Mouse (Mus musculus): Measurements from ENCODE around the gene R3hdm2.

DNA sequence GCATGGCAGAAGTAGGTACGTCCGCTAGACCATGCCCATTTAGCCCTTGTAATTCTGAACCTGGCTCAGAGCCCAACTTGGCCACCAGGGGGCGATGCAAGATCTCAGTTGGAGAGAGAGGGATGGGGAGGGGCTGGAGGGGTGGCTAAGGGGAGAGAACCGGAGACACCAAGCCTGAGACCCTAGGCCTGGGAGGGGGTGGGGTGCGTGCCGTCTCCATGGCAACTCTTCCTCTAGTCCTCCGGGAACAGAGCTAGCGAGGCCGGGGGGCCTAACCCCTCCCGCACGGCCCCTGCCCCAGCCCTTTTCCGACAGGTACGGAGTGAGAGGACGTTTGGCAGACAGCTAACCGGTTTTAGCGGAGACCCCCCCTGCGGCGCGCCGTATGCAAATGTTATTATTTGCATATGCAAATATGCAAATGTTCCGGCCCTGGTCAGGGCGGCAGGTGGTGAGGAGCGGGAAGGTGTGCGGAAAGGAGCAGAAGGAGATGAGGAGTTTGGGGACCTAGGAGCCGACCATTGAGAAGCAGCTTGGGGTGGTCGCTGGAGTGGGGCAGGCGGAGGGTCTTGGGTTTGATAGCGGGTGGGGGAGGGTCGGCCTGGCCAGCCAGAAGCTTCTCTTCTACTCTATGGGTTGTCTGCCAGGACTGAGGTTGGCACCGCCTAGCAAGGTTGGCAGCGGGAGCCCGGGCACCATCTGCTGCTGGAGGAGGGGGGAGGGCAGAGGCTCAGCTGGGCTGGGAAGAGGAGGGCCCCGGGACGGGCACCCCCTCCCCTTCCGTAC lies 129.1 kb downstream of the R3hdm2 start:
- TF ChIP-seq POLR2A (IDR thresholded peaks at IDR 0.05; ENCODE audit: insufficient read depth, low read length) (peak; percentile 41), CTCF (IDR thresholded peaks at IDR 0.05; ENCODE audit: low read depth, low read length) (peak; percentile 89)
